Mouse (Mus musculus) heart, adult 2 months (tissue): ENCODE measurements at regions not wholly inside any gene's neighbourhood (a gene's known extent, or its start where the extent isn't known, plus 50 kb on each side); places are given as distances from the start of the nearest gene placed in this dataset.

Experiments
- DNase-seq, 2 experiments: peaks; one replicate each; pipeline ENCODE4 v3.0.0; 2021
- H3K27ac ChIP-seq: fragments of 200-600 bp; 2 replicates; pipeline ENCODE4 v1.8.1; 2022
- H3K27me3 ChIP-seq: fragments of 200-500 bp; 2 replicates; pipeline ENCODE4 v1.6.1; 2012; ENCODE audit warnings: mild to moderate bottlenecking, low read length, inconsistent platforms, mixed read lengths; ENCODE audit not compliant: control insufficient read depth, insufficient read depth
- H3K36me3 ChIP-seq: fragments of 200-500 bp; 2 replicates; pipeline ENCODE4 v1.6.1; 2012; ENCODE audit warnings: low read length, inconsistent platforms; ENCODE audit not compliant: control insufficient read depth, insufficient read depth
- H3K4me1 ChIP-seq: fragments of 200-500 bp; 2 replicates; pipeline ENCODE4 v1.6.1; 2011; ENCODE audit warnings: low read length; ENCODE audit not compliant: control insufficient read depth, insufficient read depth
- H3K4me3 ChIP-seq: fragments of 200-600 bp; 2 replicates; pipeline ENCODE4 v1.8.1; 2022
- H3K79me2 ChIP-seq: fragments of 200-500 bp; replicated peaks from 2 replicates; pipeline ENCODE4 v1.6.1; 2012; ENCODE audit warnings: mild to moderate bottlenecking, inconsistent platforms, low read length, moderate library complexity, mixed read lengths; ENCODE audit not compliant: control insufficient read depth, insufficient read depth
- H3K9ac ChIP-seq: fragments of 200-500 bp; 2 replicates; pipeline ENCODE4 v1.6.1; 2012; ENCODE audit warnings: low read depth, mild to moderate bottlenecking, control low read depth, inconsistent platforms, low read length, mixed read lengths
- CTCF ChIP-seq: fragments of 200-600 bp; IDR thresholded peaks from 2 replicates; pipeline ENCODE4 v1.8.1; 2022; ENCODE audit warnings: antibody characterized with exemption, mild to moderate bottlenecking, moderate library complexity
- EP300 ChIP-seq: fragments of 200-500 bp; IDR thresholded peaks from 2 replicates; pipeline ENCODE4 v1.6.1; 2011; ENCODE audit warnings: low read depth, low read length, control low read depth; ENCODE audit not compliant: insufficient read depth
- POLR2A ChIP-seq: fragments of 200-500 bp; IDR thresholded peaks from 2 replicates; pipeline ENCODE4 v1.6.1; 2011; ENCODE audit warnings: mild to moderate bottlenecking, low read depth, low read length, control low read depth; ENCODE audit not compliant: insufficient read depth
- WGBS: fragments of 180-500 bp; shearing (Covaris S2); methylation state at CpG from one replicate; pipeline ENCODE4 v1.1.7; 2018; 5-methylcytosine and 5-hydroxymethylcytosine counted together
- intact Hi-C: fragments of 180-260 bp; cut with DNase I; formaldehyde crosslinking; loops from one replicate; pipeline ENCODE4 v1.15.1; 2025

DNA sequence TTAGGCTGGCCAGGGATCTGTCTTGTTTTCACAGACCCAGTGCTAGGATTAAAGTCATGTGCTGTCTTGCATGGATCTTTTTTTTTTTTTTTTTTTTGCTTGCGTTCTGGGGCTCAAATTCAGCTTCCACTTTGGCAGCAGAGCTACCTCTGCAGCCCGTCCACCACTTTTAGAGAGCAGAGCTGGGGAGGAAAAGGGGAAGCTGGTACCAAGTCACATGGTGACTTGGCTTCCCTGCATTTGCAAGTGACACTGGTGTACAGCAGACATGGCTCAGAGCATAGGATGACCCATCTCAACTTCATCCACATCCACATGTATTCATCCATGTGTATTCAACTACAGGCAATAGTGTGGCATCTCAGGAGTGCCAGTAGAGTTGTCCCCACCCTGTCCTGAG, 189.0 kb upstream of the Eef2kmt start:
- TF ChIP-seq EP300 (no peak), CTCF (no peak), POLR2A (no peak)
- WGBS, result 64% methylated on average over 2 of the region's 2 CpGs
- no peak overlapping the region for H3K4me3 ChIP-seq
- no peaks in the 10 kb centered on the region for H3K79me2 ChIP-seq
- no peak overlapping the region for H3K9ac ChIP-seq
- no peaks in the 10 kb centered on the region for H3K27me3 ChIP-seq
- no peak overlapping the region for H3K27ac ChIP-seq
- no peaks in the 10 kb centered on the region for H3K4me1 ChIP-seq
- no peaks in the 10 kb centered on the region for H3K36me3 ChIP-seq
- intact Hi-C loops, result no loop called here
- no peak for DNase-seq

GRCm38 (mm10) chr16:5439717-5440116, 183.9 kb upstream of the Eef2kmt start:
- H3K9ac ChIP-seq, result no peak overlapping the region
- no peak overlapping the region for H3K4me3 ChIP-seq
- H3K27me3 ChIP-seq, result no peaks in the 10 kb centered on the region
- no peak overlapping the region for H3K27ac ChIP-seq
- H3K4me1 ChIP-seq, result no peaks in the 10 kb centered on the region
- no peak for TF ChIP-seq POLR2A
- no peak for TF ChIP-seq EP300
- no peak for TF ChIP-seq CTCF
- H3K79me2 ChIP-seq, result no peaks in the 10 kb centered on the region
- intact Hi-C loops, result no loop called here
- peak; percentile 28 to 63 for DNase-seq
- WGBS, result 60% methylated on average over 2 of the region's 2 CpGs
- no peaks in the 10 kb centered on the region for H3K36me3 ChIP-seq

GRCm38 (mm10) chr16:5438405-5438804, 182.6 kb upstream of the Eef2kmt start:
- 82% methylated on average over 2 of the region's 2 CpGs for WGBS
- Histone ChIP-seq H3K27ac (no peak overlapping the region), H3K9ac (no peak overlapping the region), H3K27me3 (no peaks in the 10 kb centered on the region), H3K36me3 (no peaks in the 10 kb centered on the region), H3K79me2 (no peaks in the 10 kb centered on the region), H3K4me1 (no peaks in the 10 kb centered on the region), H3K4me3 (no peak overlapping the region)
- TF ChIP-seq POLR2A, result no peak
- no peak for TF ChIP-seq CTCF
- TF ChIP-seq EP300, result no peak
- intact Hi-C loops, result no loop called here
- DNase-seq, result no peak

- peak overlapping the region; percentile 30 for H3K4me3 ChIP-seq
- intact Hi-C loops, result no loop called here
- H3K36me3 ChIP-seq, result no peaks in the 10 kb centered on the region
- WGBS, result 48% methylated on average over 5 of the region's 5 CpGs
- 0 out of 2 replicates have a peak overlapping the region, but pooled peaks have one; percentile 13 for H3K9ac ChIP-seq
- H3K79me2 ChIP-seq, result no peaks in the 10 kb centered on the region
- no peaks in the 10 kb centered on the region for H3K27me3 ChIP-seq
- TF ChIP-seq EP300 (no peak), POLR2A (no peak), CTCF (no peak)
- peak in 1 of 2 experiments; percentile 6 for DNase-seq
- no peak overlapping the region; the same call in 1 of the 2 replicates for H3K27ac ChIP-seq
- H3K4me1 ChIP-seq, result no peaks in the 10 kb centered on the region
These were observed 175.9 kb upstream of the Eef2kmt start for GRCm38 (mm10) chr16:5431689-5432088.

- Histone ChIP-seq H3K4me3 (peak overlapping the region; percentile 30), H3K79me2 (no peaks in the 10 kb centered on the region), H3K27me3 (no peaks in the 10 kb centered on the region), H3K27ac (no peak overlapping the region; the same call in 1 of the 2 replicates), H3K9ac (no peak overlapping the region), H3K4me1 (no peaks in the 10 kb centered on the region), H3K36me3 (no peaks in the 10 kb centered on the region)
- TF ChIP-seq CTCF, result no peak
- peak; percentile 92 for TF ChIP-seq EP300
- peak; percentile 41; the same call in 1 of the 2 replicates for TF ChIP-seq POLR2A
- intact Hi-C loops, result no loop called here
- DNase-seq, result peak; percentile 62 to 81
- WGBS, result 22% methylated on average over 3 of the region's 3 CpGs
These were observed 175.3 kb upstream of the Eef2kmt start for GRCm38 (mm10) chr16:5431111-5431510.

DNA sequence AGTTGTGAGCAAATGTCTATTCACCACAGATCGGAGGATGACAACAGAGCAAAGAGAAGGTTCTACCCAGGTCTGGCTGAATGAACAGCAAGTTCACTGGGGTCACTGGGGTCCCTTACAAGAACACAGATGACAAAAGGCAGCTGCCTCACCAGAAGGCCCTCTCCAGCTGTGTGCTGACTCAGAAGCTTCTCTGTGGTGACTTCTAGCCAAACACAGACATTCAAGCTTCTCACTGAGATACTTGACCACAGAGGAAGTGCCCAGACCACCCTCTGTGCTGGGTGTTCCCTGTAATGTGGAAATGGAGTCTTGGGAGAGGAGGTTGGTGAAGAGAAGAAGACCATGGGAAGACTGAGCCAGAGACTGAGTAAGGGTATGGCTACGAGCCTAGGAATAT, 173.7 kb upstream of the Eef2kmt start:
- H3K4me1 ChIP-seq, result no peaks in the 10 kb centered on the region
- H3K4me3 ChIP-seq, result no peak overlapping the region
- no peaks in the 10 kb centered on the region for H3K79me2 ChIP-seq
- no peaks in the 10 kb centered on the region for H3K27me3 ChIP-seq
- no peak overlapping the region for H3K9ac ChIP-seq
- no peak overlapping the region for H3K27ac ChIP-seq
- 69% methylated on average over 2 of the region's 2 CpGs for WGBS
- H3K36me3 ChIP-seq, result no peaks in the 10 kb centered on the region
- TF ChIP-seq EP300 (no peak), POLR2A (no peak), CTCF (no peak)
- DNase-seq, result no peak
- intact Hi-C loops, result no loop called here
